Mouse (Mus musculus): Measurements from ENCODE around the gene Hbq1a. TPM values are rescaled to one million over a fixed set of nuclear protein-coding genes. Genes with fewer than 3 reads are reported as not detected.
A peak's percentile ranks its signal among the peaks of the same experiment; 100 is the strongest.

Hbq1a gene
- polyA plus RNA-seq, 1 experiment = 0.11 TPM

DNA sequence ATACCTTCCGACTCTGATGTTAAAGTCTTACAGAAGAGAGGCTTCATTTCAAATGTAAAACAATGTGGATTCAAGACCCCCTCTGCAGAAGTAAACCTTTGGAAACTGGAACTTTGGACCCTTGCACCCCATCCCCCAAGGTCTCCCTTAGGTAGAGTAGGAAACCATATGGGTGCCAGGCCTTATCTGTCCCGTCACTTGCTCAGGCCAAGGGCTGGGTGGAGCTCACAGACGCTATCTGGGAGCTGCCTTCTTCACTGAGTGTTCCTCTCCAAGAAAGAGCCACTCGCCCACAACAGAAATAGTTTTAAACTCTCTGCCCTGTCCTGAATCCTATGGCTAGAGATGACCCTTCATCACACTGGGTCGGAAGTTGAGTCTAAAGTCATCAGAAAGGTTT, 30.9 kb upstream of the Hbq1a start:
- no peaks in the 10 kb centered on the region for H3K27me3 ChIP-seq (ENCODE audit: control insufficient read depth, insufficient read depth, insufficient read length)
- H3K79me3 ChIP-seq (ENCODE audit: low read depth) = peaks cover 14% of the 10 kb centered on the region
- H3K4me3 ChIP-seq (ENCODE audit: insufficient read depth, poor library complexity, severe bottlenecking) = no peak overlapping the region
- no peaks in the 10 kb centered on the region for H3K36me3 ChIP-seq (ENCODE audit: control insufficient read depth, insufficient read depth)
- TF ChIP-seq FOSL1 (IDR thresholded peaks at IDR 0.05; ENCODE audit: insufficient read depth, low read length, poor library complexity, severe bottlenecking) (no peak), MYOG (IDR thresholded peaks at IDR 0.05; ENCODE audit: control insufficient read depth, extremely low read depth, insufficient read length) (no peak)
- H3K79me2 ChIP-seq (ENCODE audit: control insufficient read depth, insufficient read depth) = peaks cover 28% of the 10 kb centered on the region
- H3ac ChIP-seq (ENCODE audit: control insufficient read depth, insufficient read length, low read depth) = no peak overlapping the region

DNA sequence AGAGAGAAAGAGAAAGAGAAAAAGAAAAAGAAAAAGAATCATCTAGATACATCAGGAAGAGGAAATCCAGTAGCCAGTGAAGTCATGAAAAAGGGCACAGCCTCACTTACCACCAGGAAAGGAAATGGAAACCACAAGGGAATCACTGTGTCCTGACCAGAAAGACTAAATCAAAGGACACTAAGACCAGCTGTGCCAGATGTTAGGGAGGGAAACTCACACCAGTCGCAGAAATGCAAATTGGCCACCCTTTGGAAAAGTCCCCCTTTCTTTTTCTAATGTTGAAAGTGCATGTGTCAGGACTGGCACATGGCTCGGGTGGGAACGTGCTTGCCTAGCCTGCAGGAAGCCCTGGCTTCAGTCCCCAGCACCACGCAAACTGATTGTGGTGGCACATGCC, 28.7 kb upstream of the Hbq1a start:
- peaks cover 13% of the 10 kb centered on the region for H3K79me2 ChIP-seq (ENCODE audit: control insufficient read depth, insufficient read depth)
- TF ChIP-seq CEBPB (IDR thresholded peaks at IDR 0.05; ENCODE audit: low read depth) (no peak), CTCF (IDR thresholded peaks at IDR 0.05; ENCODE audit: control insufficient read depth, insufficient read depth, insufficient read length) (no peak), MAX (IDR thresholded peaks at IDR 0.05) (no peak), MYOD1 (IDR thresholded peaks at IDR 0.05; ENCODE audit: control insufficient read depth, insufficient read length, low read depth) (peak; percentile 17), MYOG (IDR thresholded peaks at IDR 0.05; ENCODE audit: control insufficient read depth, extremely low read depth, insufficient read length) (no peak), USF1 (IDR thresholded peaks at IDR 0.05; ENCODE audit: low read depth) (no peak)
- peaks cover 6% of the 10 kb centered on the region for H3K79me3 ChIP-seq (ENCODE audit: low read depth)
- H3K27me3 ChIP-seq (ENCODE audit: control insufficient read depth, insufficient read depth, insufficient read length) = no peaks in the 10 kb centered on the region
- H3K36me3 ChIP-seq (ENCODE audit: control insufficient read depth, insufficient read depth) = no peaks in the 10 kb centered on the region
- H3ac ChIP-seq (ENCODE audit: control insufficient read depth, insufficient read length, low read depth) = no peak overlapping the region
- H3K4me3 ChIP-seq (ENCODE audit: insufficient read depth, poor library complexity, severe bottlenecking) = no peak overlapping the region

DNA sequence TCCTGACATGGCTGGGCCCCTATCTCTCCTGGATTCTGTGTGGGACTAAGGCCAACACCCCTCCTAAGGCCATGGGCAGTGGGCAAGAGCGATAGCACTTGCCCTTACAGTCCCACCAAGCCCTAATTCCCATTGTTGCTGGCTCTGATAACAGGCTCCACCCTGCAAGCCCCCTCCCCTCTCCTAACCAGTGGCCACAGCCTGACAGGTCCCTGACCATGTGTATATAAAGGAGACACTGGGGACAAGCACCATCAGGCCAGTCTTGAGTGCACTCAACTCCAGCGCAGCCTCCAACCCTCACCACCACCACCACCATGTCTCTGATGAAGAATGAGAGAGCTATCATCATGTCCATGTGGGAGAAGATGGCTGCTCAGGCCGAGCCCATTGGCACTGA, 23.5 kb upstream of the Hbq1a start, which contains the start of gene Hba-x:
TSS of gene Hba-x (plus strand) at position 54 of the 400 bp plus-strand sequence.
- no peaks in the 10 kb centered on the region for H3K79me2 ChIP-seq (ENCODE audit: control insufficient read depth, insufficient read depth)
- peaks cover 29% of the 10 kb centered on the region for H3K27me3 ChIP-seq (ENCODE audit: control insufficient read depth, insufficient read depth, insufficient read length)
- no peak within 1 kb of the TSS for H3ac ChIP-seq (ENCODE audit: control insufficient read depth, insufficient read length, low read depth)
- TF ChIP-seq CEBPB (IDR thresholded peaks at IDR 0.05; ENCODE audit: low read depth) (no peak), FOSL1 (IDR thresholded peaks at IDR 0.05; ENCODE audit: insufficient read depth, low read length, poor library complexity, severe bottlenecking) (no peak), USF1 (IDR thresholded peaks at IDR 0.05; ENCODE audit: low read depth) (no peak), MYOD1 (IDR thresholded peaks at IDR 0.05; ENCODE audit: control insufficient read depth, insufficient read length, low read depth) (no peak), CTCF (IDR thresholded peaks at IDR 0.05; ENCODE audit: control insufficient read depth, insufficient read depth, insufficient read length) (no peak), MAX (IDR thresholded peaks at IDR 0.05) (no peak), MYOG (IDR thresholded peaks at IDR 0.05; ENCODE audit: control insufficient read depth, extremely low read depth, insufficient read length) (no peak)
- no peak within 1 kb of the TSS for H3K4me3 ChIP-seq (ENCODE audit: insufficient read depth, poor library complexity, severe bottlenecking)
- H3K36me3 ChIP-seq (ENCODE audit: control insufficient read depth, insufficient read depth) = no peaks in the 10 kb centered on the region
- no peaks in the 10 kb centered on the region for H3K79me3 ChIP-seq (ENCODE audit: low read depth)

DNA sequence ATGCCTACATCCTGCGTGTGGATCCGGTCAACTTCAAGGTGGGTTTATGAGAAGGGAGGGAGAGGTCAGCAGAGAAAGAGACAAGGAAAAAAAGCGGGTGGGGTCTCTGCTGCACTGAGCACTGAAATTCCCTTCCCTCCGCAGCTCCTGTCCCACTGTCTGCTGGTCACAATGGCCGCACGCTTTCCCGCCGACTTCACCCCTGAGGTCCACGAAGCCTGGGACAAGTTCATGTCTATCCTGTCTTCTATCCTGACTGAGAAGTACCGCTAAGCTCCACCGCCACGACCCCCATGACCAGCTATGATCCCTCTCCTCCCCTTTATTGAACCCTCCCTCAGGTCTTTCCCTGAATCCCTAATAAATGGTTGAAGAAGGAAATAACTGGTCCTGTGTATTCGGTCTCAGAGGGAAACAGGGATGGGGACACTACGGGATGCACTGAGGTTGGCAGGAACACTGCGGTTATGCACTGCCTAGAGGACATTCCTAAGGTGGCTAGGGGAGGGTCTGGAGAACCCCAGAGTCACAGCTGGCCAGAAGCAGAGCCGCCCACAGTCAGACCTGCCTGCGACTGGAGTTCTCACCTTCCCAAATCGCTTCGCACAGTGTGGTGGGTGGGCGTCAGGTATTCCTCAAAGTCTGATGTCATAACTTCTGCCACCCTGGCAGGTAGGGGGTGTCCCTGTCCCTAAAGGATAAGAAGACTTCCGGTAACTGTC, 22.0 kb upstream of the Hbq1a start:
- Histone ChIP-seq H3K27me3 (ENCODE audit: control insufficient read depth, insufficient read depth, insufficient read length) (peaks cover 32% of the 10 kb centered on the region), H3K79me3 (ENCODE audit: low read depth) (no peaks in the 10 kb centered on the region), H3K4me3 (ENCODE audit: insufficient read depth, poor library complexity, severe bottlenecking) (no peak overlapping the region), H3K36me3 (ENCODE audit: control insufficient read depth, insufficient read depth) (no peaks in the 10 kb centered on the region), H3ac (ENCODE audit: control insufficient read depth, insufficient read length, low read depth) (no peak overlapping the region), H3K79me2 (ENCODE audit: control insufficient read depth, insufficient read depth) (no peaks in the 10 kb centered on the region)
- TF ChIP-seq FOSL1 (IDR thresholded peaks at IDR 0.05; ENCODE audit: insufficient read depth, low read length, poor library complexity, severe bottlenecking) (no peak), MYOD1 (IDR thresholded peaks at IDR 0.05; ENCODE audit: control insufficient read depth, insufficient read length, low read depth) (no peak), MAX (IDR thresholded peaks at IDR 0.05) (no peak), CTCF (IDR thresholded peaks at IDR 0.05; ENCODE audit: control insufficient read depth, insufficient read depth, insufficient read length) (no peak), USF1 (IDR thresholded peaks at IDR 0.05; ENCODE audit: low read depth) (no peak), MYOG (IDR thresholded peaks at IDR 0.05; ENCODE audit: control insufficient read depth, extremely low read depth, insufficient read length) (no peak), CEBPB (IDR thresholded peaks at IDR 0.05; ENCODE audit: low read depth) (no peak)

DNA sequence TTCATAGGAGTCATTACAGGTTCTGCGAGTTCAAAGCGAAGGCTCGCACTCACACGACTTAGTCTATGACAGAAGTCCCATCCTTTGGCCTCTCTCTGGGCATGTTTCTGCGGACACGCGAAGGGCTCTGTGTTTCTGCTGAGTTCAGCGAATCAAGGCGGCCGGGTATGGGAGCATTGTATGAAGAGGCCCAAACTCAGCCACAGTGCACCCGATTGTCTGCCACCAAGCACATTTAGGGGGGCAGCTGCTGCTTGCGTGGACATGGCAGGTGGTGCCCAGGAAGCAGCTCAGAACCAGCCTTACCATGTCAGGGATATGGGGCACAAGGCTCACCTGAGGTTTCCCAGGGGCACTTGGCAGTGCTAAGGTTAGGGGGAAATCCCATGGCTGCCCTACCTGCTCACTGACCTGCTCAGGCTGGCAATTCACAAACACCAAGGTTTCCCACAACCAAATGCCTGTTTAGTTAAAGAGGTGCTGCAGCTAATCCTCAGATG, 21.4 kb upstream of the Hbq1a start:
- Histone ChIP-seq H3K79me3 (ENCODE audit: low read depth) (no peaks in the 10 kb centered on the region), H3K4me3 (ENCODE audit: insufficient read depth, poor library complexity, severe bottlenecking) (no peak overlapping the region), H3K36me3 (ENCODE audit: control insufficient read depth, insufficient read depth) (no peaks in the 10 kb centered on the region), H3K27me3 (ENCODE audit: control insufficient read depth, insufficient read depth, insufficient read length) (peaks cover 32% of the 10 kb centered on the region), H3ac (ENCODE audit: control insufficient read depth, insufficient read length, low read depth) (no peak overlapping the region), H3K79me2 (ENCODE audit: control insufficient read depth, insufficient read depth) (no peaks in the 10 kb centered on the region)
- TF ChIP-seq MAX (IDR thresholded peaks at IDR 0.05) (no peak), CTCF (IDR thresholded peaks at IDR 0.05; ENCODE audit: control insufficient read depth, insufficient read depth, insufficient read length) (no peak), MYOD1 (IDR thresholded peaks at IDR 0.05; ENCODE audit: control insufficient read depth, insufficient read length, low read depth) (no peak), FOSL1 (IDR thresholded peaks at IDR 0.05; ENCODE audit: insufficient read depth, low read length, poor library complexity, severe bottlenecking) (no peak), CEBPB (IDR thresholded peaks at IDR 0.05; ENCODE audit: low read depth) (no peak), USF1 (IDR thresholded peaks at IDR 0.05; ENCODE audit: low read depth) (no peak)

DNA sequence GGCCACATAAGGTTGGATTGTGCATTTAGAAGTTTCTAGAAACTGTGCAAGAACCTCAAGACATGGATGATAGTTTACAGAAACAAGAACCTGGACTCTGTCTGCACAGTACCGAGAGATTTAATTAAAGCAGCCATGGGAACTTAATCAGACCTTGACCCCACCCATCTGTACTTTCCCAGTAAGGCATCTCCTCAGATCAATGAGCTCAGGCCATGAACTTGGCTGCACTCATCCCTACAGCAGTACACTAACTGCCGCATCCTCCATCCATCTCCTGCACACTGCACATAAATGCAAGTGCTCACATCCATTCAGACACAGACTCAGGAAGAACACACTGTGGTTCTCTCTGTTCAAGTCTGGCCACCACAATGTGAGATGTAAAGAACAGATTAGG, 19.2 kb upstream of the Hbq1a start:
- Histone ChIP-seq H3K4me3 (ENCODE audit: insufficient read depth, poor library complexity, severe bottlenecking) (no peak overlapping the region), H3K79me2 (ENCODE audit: control insufficient read depth, insufficient read depth) (no peaks in the 10 kb centered on the region), H3K79me3 (ENCODE audit: low read depth) (no peaks in the 10 kb centered on the region), H3ac (ENCODE audit: control insufficient read depth, insufficient read length, low read depth) (no peak overlapping the region), H3K36me3 (ENCODE audit: control insufficient read depth, insufficient read depth) (no peaks in the 10 kb centered on the region), H3K27me3 (ENCODE audit: control insufficient read depth, insufficient read depth, insufficient read length) (peaks cover 32% of the 10 kb centered on the region)
- TF ChIP-seq FOSL1 (IDR thresholded peaks at IDR 0.05; ENCODE audit: insufficient read depth, low read length, poor library complexity, severe bottlenecking) (no peak), CTCF (IDR thresholded peaks at IDR 0.05; ENCODE audit: control insufficient read depth, insufficient read depth, insufficient read length) (no peak), MYOG (IDR thresholded peaks at IDR 0.05; ENCODE audit: control insufficient read depth, extremely low read depth, insufficient read length) (no peak), USF1 (IDR thresholded peaks at IDR 0.05; ENCODE audit: low read depth) (no peak), MAX (IDR thresholded peaks at IDR 0.05) (no peak), MYOD1 (IDR thresholded peaks at IDR 0.05; ENCODE audit: control insufficient read depth, insufficient read length, low read depth) (no peak)
